Mouse (Mus musculus) embryonic facial prominence, embryonic 11.5 days (tissue): ENCODE results near the gene Chd9. TPM values are rescaled to one million over a fixed set of nuclear protein-coding genes. Genes with fewer than 3 reads are reported as not detected.
A peak's percentile ranks its signal among the peaks of the same experiment; 100 is the strongest.

Experiments used
- ATAC-seq: fragments of 200-750 bp; cut with Nextera tagmentation; replicated peaks from 2 replicates; pipeline ENCODE4 v1.8.0; 2017; ENCODE audit warnings: low read depth; ENCODE audit not compliant: insufficient number of reproducible peaks, low FRiP score, low TSS enrichment
- DNase-seq: peaks from one replicate; pipeline ENCODE4 v3.0.0-alpha.2; 2015; ENCODE audit warnings: low spot score
- H3K27ac ChIP-seq: fragments of 300-500 bp; sonication (generic); replicated peaks from 2 replicates; pipeline ENCODE4 v1.5.1; 2014; ENCODE audit warnings: mild to moderate bottlenecking, low read depth, low read length, control low read depth
- H3K27me3 ChIP-seq: fragments of 300-500 bp; sonication (generic); 2 replicates; pipeline ENCODE4 v1.6.1; 2014; ENCODE audit warnings: mild to moderate bottlenecking, low read length, moderate library complexity, mixed read lengths; ENCODE audit not compliant: control insufficient read depth, insufficient read depth
- H3K36me3 ChIP-seq: fragments of 300-500 bp; sonication (generic); replicated peaks from 2 replicates; pipeline ENCODE4 v1.6.1; 2014; ENCODE audit warnings: low read depth, mild to moderate bottlenecking, low read length, moderate library complexity, mixed read lengths; ENCODE audit not compliant: control insufficient read depth, insufficient read depth
- H3K4me1 ChIP-seq: fragments of 300-500 bp; sonication (generic); 2 replicates; pipeline ENCODE4 v1.6.1; 2014; ENCODE audit warnings: low read length, mixed read lengths; ENCODE audit not compliant: control insufficient read depth, insufficient read depth
- H3K4me2 ChIP-seq: fragments of 300-500 bp; sonication (generic); 2 replicates; pipeline ENCODE4 v1.6.1; 2014; ENCODE audit warnings: low read depth, mild to moderate bottlenecking, control low read depth, low read length, moderate library complexity
- H3K4me3 ChIP-seq: fragments of 300-500 bp; sonication (generic); 2 replicates; pipeline ENCODE4 v1.5.1; 2014; ENCODE audit warnings: low read depth, low read length, control low read depth
- H3K9ac ChIP-seq: fragments of 300-500 bp; sonication (generic); replicated peaks from 2 replicates; pipeline ENCODE4 v1.6.1; 2014; ENCODE audit warnings: mild to moderate bottlenecking, control low read depth, low read length
- H3K9me3 ChIP-seq: fragments of 300-500 bp; sonication (generic); replicated peaks from 2 replicates; pipeline ENCODE4 v1.6.1; 2016; ENCODE audit warnings: mild to moderate bottlenecking, low read length, inconsistent platforms, mixed read lengths; ENCODE audit not compliant: control insufficient read depth
- WGBS: fragments of 180-500 bp; shearing (Covaris S2); extraction: QIAGEN DNeasy Blood & Tissue Kit; methylation state at CpG from one replicate; pipeline ENCODE4 v1.1.7; 2014; 5-methylcytosine and 5-hydroxymethylcytosine counted together
- polyA plus RNA-seq: library from polyadenylated mRNA; unstranded; fragments of >200 nt; fragmentation: Nextera tagmentation; extraction: Ambion mirVana; gene quantifications from 2 replicates; pipeline ENCODE4 v1.2.1, GENCODE M21; 2014

Chd9 gene
- 37.1 and 38.9 TPM in 2 replicates for polyA plus RNA-seq

GRCm38 (mm10) chr8:90828181-90828986 is at the start of gene Chd9:
Chd9 (plus strand) TSS chr8:90828352.
- Histone ChIP-seq H3K9ac (peak within 1 kb of the TSS; percentile 49), H3K9me3 (no peaks in the 10 kb centered on the region), H3K27me3 (no peaks in the 10 kb centered on the region), H3K4me3 (peak within 1 kb of the TSS; percentile 36), H3K4me1 (no peaks in the 10 kb centered on the region), H3K27ac (no peak within 1 kb of the TSS), H3K36me3 (no peaks in the 10 kb centered on the region), H3K4me2 (peak within 1 kb of the TSS; percentile 64)
- peak; percentile 85 for ATAC-seq
- WGBS: 1% methylated on average over 38 of the region's 39 CpGs
- DNase-seq: peak; percentile 95

- Histone ChIP-seq H3K27ac (no peak overlapping the region), H3K36me3 (no peaks in the 10 kb centered on the region), H3K4me3 (no peak overlapping the region), H3K27me3 (no peaks in the 10 kb centered on the region), H3K9ac (no peak overlapping the region), H3K4me1 (0 out of 2 replicates have a peak, but pooled peaks cover 2% of the 10 kb centered on the region), H3K4me2 (no peak overlapping the region), H3K9me3 (no peaks in the 10 kb centered on the region)
- DNase-seq (no peak), ATAC-seq (no peak)
- WGBS: 97% methylated on average over 1 of the region's 1 CpGs
Measured at GRCm38 (mm10) chr8:90791616-90792015, 36.5 kb upstream of the Chd9 start.

DNA sequence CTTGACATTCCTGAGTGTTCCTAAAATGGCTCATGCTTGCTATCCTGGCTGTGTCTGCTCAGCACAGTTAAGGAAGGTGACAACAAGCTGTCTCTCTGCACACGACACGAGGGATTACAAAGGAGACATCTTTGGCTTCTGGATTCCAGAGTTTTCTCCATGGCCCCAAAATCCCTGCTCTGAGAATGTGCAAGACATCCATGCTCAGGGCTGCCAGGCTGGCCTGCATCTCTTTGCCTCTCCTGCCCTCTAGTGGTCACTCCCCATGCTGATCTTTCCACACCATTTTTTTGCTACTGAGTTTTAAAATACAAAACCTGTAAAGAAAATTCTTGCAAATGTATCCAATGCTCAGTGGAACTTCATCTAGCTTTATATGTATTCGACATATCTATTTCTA is 34.4 kb upstream of the Chd9 start:
- ATAC-seq: peak; percentile 62; the same call in 1 of the 2 replicates

GRCm38 (mm10) chr8:90794990-90795861 is 32.9 kb upstream of the Chd9 start:
- Histone ChIP-seq H3K9me3 (no peaks in the 10 kb centered on the region), H3K27ac (0 out of 2 replicates have a peak overlapping the region, but pooled peaks have one; percentile 13), H3K4me2 (peak overlapping the region; percentile 21), H3K4me1 (0 out of 2 replicates have a peak, but pooled peaks cover 2% of the 10 kb centered on the region), H3K36me3 (no peaks in the 10 kb centered on the region), H3K27me3 (no peaks in the 10 kb centered on the region), H3K4me3 (no peak overlapping the region), H3K9ac (peak overlapping the region; percentile 18)
- ATAC-seq (peak; percentile 64), DNase-seq (peak; percentile 89)
- 7% methylated on average over 12 of the region's 12 CpGs for WGBS

More for the DNA sequence above, 34.4 kb upstream of the Chd9 start:
- no peaks in the 10 kb centered on the region for H3K27me3 ChIP-seq
- H3K36me3 ChIP-seq: no peaks in the 10 kb centered on the region
- no peaks in the 10 kb centered on the region for H3K9me3 ChIP-seq
- H3K9ac ChIP-seq: no peak overlapping the region
- no peak overlapping the region for H3K4me2 ChIP-seq
- 0 out of 2 replicates have a peak, but pooled peaks cover 2% of the 10 kb centered on the region for H3K4me1 ChIP-seq
- DNase-seq: peak; percentile 85
- 15% methylated on average over 3 of the region's 3 CpGs for WGBS
- no peak overlapping the region for H3K27ac ChIP-seq
- no peak overlapping the region for H3K4me3 ChIP-seq

DNA sequence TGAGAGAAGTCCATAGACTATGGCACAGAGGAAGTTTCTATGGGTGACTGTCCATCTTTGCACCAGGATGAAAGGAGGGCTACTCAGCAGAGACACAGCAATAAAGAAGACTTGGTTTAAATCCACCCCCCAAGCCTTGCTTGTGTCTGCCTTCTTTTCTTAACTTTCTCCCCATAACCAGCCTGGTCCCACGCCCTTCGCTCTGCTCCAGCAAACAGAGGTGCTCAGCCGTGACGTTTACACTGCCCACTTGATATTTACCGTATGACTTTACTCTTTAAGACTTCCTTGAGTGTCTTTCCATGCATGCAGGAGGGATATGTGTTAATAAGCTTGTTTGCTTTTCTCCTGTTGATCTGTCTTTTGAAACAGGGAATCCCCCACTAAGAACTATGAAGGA is 28.7 kb upstream of the Chd9 start:
- WGBS: 80% methylated on average over 5 of the region's 5 CpGs
- H3K9ac ChIP-seq: no peak overlapping the region

GRCm38 (mm10) chr8:90813602-90814320 is 14.4 kb upstream of the Chd9 start:
- DNase-seq (peak; percentile 20), ATAC-seq (no peak)
- WGBS: 85% methylated on average over 10 of the region's 10 CpGs
- Histone ChIP-seq H3K9me3 (no peaks in the 10 kb centered on the region), H3K4me1 (no peaks in the 10 kb centered on the region), H3K4me3 (no peak overlapping the region), H3K36me3 (no peaks in the 10 kb centered on the region), H3K4me2 (no peak overlapping the region), H3K27me3 (no peaks in the 10 kb centered on the region), H3K27ac (no peak overlapping the region), H3K9ac (no peak overlapping the region)

More for the DNA sequence above, 28.7 kb upstream of the Chd9 start:
- Histone ChIP-seq H3K27ac (no peak overlapping the region), H3K4me1 (0 out of 2 replicates have a peak, but pooled peaks cover 2% of the 10 kb centered on the region), H3K4me3 (no peak overlapping the region), H3K4me2 (no peak overlapping the region), H3K36me3 (no peaks in the 10 kb centered on the region), H3K9me3 (no peaks in the 10 kb centered on the region), H3K27me3 (no peaks in the 10 kb centered on the region)
- DNase-seq (no peak), ATAC-seq (no peak)

DNA sequence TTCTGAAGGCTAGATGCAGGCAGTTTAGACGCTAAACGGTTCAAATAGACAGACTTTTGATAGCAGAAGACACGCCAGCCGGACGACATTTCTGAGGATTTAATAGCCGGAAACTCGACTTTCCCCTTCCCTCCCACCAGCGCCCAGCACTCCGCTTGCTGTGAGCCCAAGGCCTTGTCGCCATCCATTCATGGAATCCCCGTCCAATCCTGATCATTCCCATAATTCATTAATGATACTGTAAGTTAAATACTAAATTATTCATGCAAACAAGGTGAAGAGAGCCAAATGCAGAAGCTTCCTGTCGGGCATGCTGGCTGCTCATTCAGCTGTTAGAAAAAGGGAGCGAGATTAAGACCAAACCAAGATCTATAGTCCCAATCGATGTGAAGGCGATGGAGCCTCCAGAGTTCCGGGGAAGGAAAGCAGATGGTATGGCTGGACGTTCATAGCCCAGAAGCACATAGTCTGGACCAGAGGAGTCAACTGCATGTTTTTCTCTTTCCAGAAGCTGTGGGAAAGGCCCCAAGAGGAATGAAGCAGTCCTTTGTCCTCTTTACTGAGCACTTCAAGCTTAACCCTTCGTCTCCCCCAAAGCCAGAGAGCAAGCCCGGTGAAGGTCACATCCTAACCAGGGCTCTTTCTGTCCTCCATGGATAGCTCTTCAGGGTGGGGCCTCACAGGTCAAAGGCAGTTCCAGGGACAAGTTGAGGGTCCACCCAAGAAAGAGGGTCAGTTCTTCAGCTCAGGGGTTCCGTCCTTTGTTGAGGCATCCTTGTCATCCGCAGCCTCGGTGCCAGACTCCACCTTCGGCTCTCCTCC is 11.9 kb upstream of the Chd9 start:
- Histone ChIP-seq H3K4me1 (no peaks in the 10 kb centered on the region), H3K27me3 (no peaks in the 10 kb centered on the region), H3K9ac (no peak overlapping the region), H3K4me3 (no peak overlapping the region), H3K9me3 (no peaks in the 10 kb centered on the region), H3K4me2 (no peak overlapping the region), H3K36me3 (no peaks in the 10 kb centered on the region), H3K27ac (no peak overlapping the region)
- 73% methylated on average over 23 of the region's 23 CpGs for WGBS
- ATAC-seq: no peak
- no peak for DNase-seq
